In genomic region chr12:25094621-25095521, GRCm38 (mm10) we compare ENCODE assay signal across 8 mouse cellular contexts. TPM values are rescaled to one million over a fixed set of nuclear protein-coding genes. Genes with fewer than 3 reads are reported as not detected.
DNase-seq lines count a peak whose midpoint lies in the region; ATAC-seq and TF ChIP-seq lines count a peak whose summit lies in the region.

No protein-coding gene starts in this region.

- in situ Hi-C loops in CH12.LX (cut with MboI; ENCODE audit: low pct_ligation_motif_present, low pct_unique_long_range_greater_than_20kb, low sequenced_read_pairs): loop anchor here (5.0 to 25.0 kb wide), 6 partner anchors 112 to 1192 kb away; no protein-coding TSS in a partner anchor

- H3K4me2 ChIP-seq in CH12.LX (ENCODE audit: insufficient read depth, low read depth, poor library complexity, severe bottlenecking): peak overlapping the region; percentile 64
- peak overlapping the region; percentile 55 for H3K4me2 ChIP-seq in embryonic facial prominence, embryonic 11.5 days (ENCODE audit: low read depth, low read length)
- peak overlapping the region; percentile 99 for H3K4me2 ChIP-seq in midbrain, postnatal 0 days (ENCODE audit: low read depth, low read length, poor library complexity, severe bottlenecking)

- TF ChIP-seq RAD21 in CH12.LX (IDR thresholded peaks at IDR 0.05; ENCODE audit: low read depth, low read length): no peak; the same call in none of the 2 replicates

- no peak for TF ChIP-seq EP300 in CH12.LX (IDR thresholded peaks at IDR 0.05; ENCODE audit: low read length)

- peak overlapping the region; percentile 46; the same call in 1 of the 2 replicates for H3K9ac ChIP-seq in CH12.LX (ENCODE audit: insufficient read depth, low read depth)
- H3K9ac ChIP-seq in embryonic facial prominence, embryonic 11.5 days (replicated peaks; ENCODE audit: low read length): peak overlapping the region; percentile 72
- H3K9ac ChIP-seq in midbrain, postnatal 0 days (replicated peaks; ENCODE audit: low read length, poor library complexity, severe bottlenecking): peak overlapping the region; percentile 66

- ATAC-seq in embryonic facial prominence, embryonic 11.5 days (replicated peaks; ENCODE audit: insufficient number of reproducible peaks, low FRiP score, low TSS enrichment, low read depth): no peak
- ATAC-seq in midbrain, postnatal 0 days (ENCODE audit: low FRiP score): no peak
- no peak for ATAC-seq in inflammation-experienced regulatory T-cells, adult 6 months

- under 1% methylated on average over 22 of the region's 22 CpGs for WGBS in embryonic facial prominence, embryonic 11.5 days
- under 1% methylated on average over 22 of the region's 22 CpGs for WGBS in limb, embryonic 10.5 days
- under 1% methylated on average over 22 of the region's 22 CpGs for WGBS in midbrain, postnatal 0 days

- no peaks in the 10 kb centered on the region for H3K9me3 ChIP-seq in CH12.LX (replicated peaks; ENCODE audit: low read length)
- H3K9me3 ChIP-seq in embryonic facial prominence, embryonic 11.5 days (replicated peaks; ENCODE audit: control insufficient read depth, low read length): no peaks in the 10 kb centered on the region
- H3K9me3 ChIP-seq in limb, embryonic 10.5 days (replicated peaks): no peaks in the 10 kb centered on the region
- H3K9me3 ChIP-seq in midbrain, postnatal 0 days (ENCODE audit: low read length): no peaks in the 10 kb centered on the region

- no peak for TF ChIP-seq POLR2A in CH12.LX (IDR thresholded peaks at IDR 0.05; ENCODE audit: low read depth, low read length)

- peak; percentile 45 for TF ChIP-seq CTCF in layer of hippocampus, adult 2 months (conservative IDR thresholded peaks at IDR 0.05)
- no peak; a peak in 1 of 4 replicates for TF ChIP-seq CTCF in CH12.LX (conservative IDR thresholded peaks at IDR 0.05 in 1 of 2, IDR thresholded peaks at IDR 0.05 in 1 of 2; ENCODE audit: low read depth in 2 of 2, low read length in 2 of 2)
- peak; percentile 44 for TF ChIP-seq CTCF in midbrain, postnatal 0 days (IDR thresholded peaks at IDR 0.05)

- peak overlapping the region; percentile 88 for H3K27ac ChIP-seq in layer of hippocampus, adult 2 months
- no peak overlapping the region for H3K27ac ChIP-seq in CH12.LX (ENCODE audit: insufficient read depth, low read depth)
- peak overlapping the region; percentile 81 for H3K27ac ChIP-seq in embryonic facial prominence, embryonic 11.5 days (replicated peaks; ENCODE audit: low read depth, low read length)
- peak overlapping the region; percentile 99 for H3K27ac ChIP-seq in limb, embryonic 10.5 days
- peak overlapping the region; percentile 55; the same call in 1 of the 2 replicates for H3K27ac ChIP-seq in midbrain, postnatal 0 days (ENCODE audit: low read depth, low read length)

- peaks cover 26% of the 10 kb centered on the region for H3K27me3 ChIP-seq in CH12.LX (replicated peaks)
- no peaks in the 10 kb centered on the region for H3K27me3 ChIP-seq in embryonic facial prominence, embryonic 11.5 days (ENCODE audit: control insufficient read depth, insufficient read depth, low read length)
- no peaks in the 10 kb centered on the region for H3K27me3 ChIP-seq in limb, embryonic 10.5 days (ENCODE audit: low read depth, poor library complexity, severe bottlenecking)
- no peaks in the 10 kb centered on the region for H3K27me3 ChIP-seq in midbrain, postnatal 0 days (ENCODE audit: insufficient read depth, low read length)

- H3K36me3 ChIP-seq in CH12.LX (replicated peaks in 1 of 2; ENCODE audit: control insufficient read depth in 1 of 2, insufficient read depth in 1 of 2, low read length in 1 of 2): no peaks in the 10 kb centered on the region
- H3K36me3 ChIP-seq in embryonic facial prominence, embryonic 11.5 days (replicated peaks; ENCODE audit: control insufficient read depth, insufficient read depth, low read depth, low read length): no peaks in the 10 kb centered on the region
- 0 out of 2 replicates have a peak, but pooled peaks cover 3% of the 10 kb centered on the region for H3K36me3 ChIP-seq in limb, embryonic 10.5 days
- no peaks in the 10 kb centered on the region for H3K36me3 ChIP-seq in midbrain, postnatal 0 days (ENCODE audit: insufficient read depth, low read length)

- peak overlapping the region; percentile 92 for H3K4me3 ChIP-seq in layer of hippocampus, adult 2 months
- peak overlapping the region; percentile 63 to 90 (median 74) for H3K4me3 ChIP-seq in CH12.LX (replicated peaks in 1 of 3; ENCODE audit: low read depth in 2 of 3, low read length in 2 of 3, poor library complexity in 1 of 3)
- H3K4me3 ChIP-seq in embryonic facial prominence, embryonic 11.5 days (ENCODE audit: low read depth, low read length): peak overlapping the region; percentile 87
- H3K4me3 ChIP-seq in limb, embryonic 10.5 days: peak overlapping the region; percentile 79
- peak overlapping the region; percentile 71 for H3K4me3 ChIP-seq in midbrain, postnatal 0 days (ENCODE audit: low read depth, low read length)

- H3K79me2 ChIP-seq in CH12.LX (replicated peaks; ENCODE audit: control insufficient read depth, extremely low read depth, insufficient read depth, poor library complexity, severe bottlenecking): no peaks in the 10 kb centered on the region

- dilution Hi-C loops in CH12.LX (cut with MboI; ENCODE audit: extremely low pct_ligation_motif_present, extremely low pct_unique_long_range_greater_than_20kb, low sequenced_read_pairs): no loop called here

- peak in 1 of 2 experiments; percentile 10 for DNase-seq in layer of hippocampus, adult 2 months (ENCODE audit: low spot score in 2 of 2)
- DNase-seq in layer of hippocampus, postnatal 36 days: no peak
- peak; percentile 26 for DNase-seq in CH12.LX (ENCODE audit: extremely low read depth)
- peak; percentile 78 for DNase-seq in embryonic facial prominence, embryonic 11.5 days (ENCODE audit: low spot score)
- DNase-seq in heart, postnatal 14 days: peak; percentile 13 to 31
- peak; percentile 62 for DNase-seq in limb, embryonic 10.5 days (ENCODE audit: low spot score)
- peak; percentile 46 for DNase-seq in midbrain, postnatal 0 days (ENCODE audit: low spot score)

- peaks cover 15 to 40% of the 10 kb centered on the region in 2 experiments for H3K4me1 ChIP-seq in CH12.LX (ENCODE audit: control insufficient read depth in 1 of 2, insufficient read depth in 2 of 2)
- H3K4me1 ChIP-seq in embryonic facial prominence, embryonic 11.5 days (ENCODE audit: control insufficient read depth, insufficient read depth, low read length): no peaks in the 10 kb centered on the region; the same call in 1 of the 2 replicates
- peaks cover 57% of the 10 kb centered on the region for H3K4me1 ChIP-seq in limb, embryonic 10.5 days
- peaks cover 8% of the 10 kb centered on the region; the same call in 1 of the 2 replicates for H3K4me1 ChIP-seq in midbrain, postnatal 0 days (ENCODE audit: insufficient read depth, low read length)

- intact Hi-C loops in heart, postnatal 14 days (cut with DNase I): loop anchor here (5.0 to 10.0 kb wide), 8 partner anchors 67 to 1182 kb away; no protein-coding TSS in a partner anchor

TF ChIP-seq in CH12.LX, 34 proteins besides CTCF, POLR2A, EP300 and RAD21:
- TF ChIP-seq SMC3 (IDR thresholded peaks at IDR 0.05; ENCODE audit: low read depth, low read length) (peak; percentile 28; the same call in 1 of the 2 replicates), ZNF384 (IDR thresholded peaks at IDR 0.05; ENCODE audit: low read depth, low read length) (0 out of 2 replicates have a peak, but pooled peaks have one; percentile 37), ETS1 (conservative IDR thresholded peaks at IDR 0.05; ENCODE audit: low read depth, low read length) (no peak), ZKSCAN1 (IDR thresholded peaks at IDR 0.05; ENCODE audit: borderline replicate concordance, low read depth, low read length) (no peak), TCF12 (IDR thresholded peaks at IDR 0.05; ENCODE audit: low read depth, low read length) (no peak), TBP (conservative IDR thresholded peaks at IDR 0.05; ENCODE audit: low read depth, low read length) (no peak), MAFK (IDR thresholded peaks at IDR 0.05; ENCODE audit: insufficient replicate concordance, low read length) (no peak), CHD1 (IDR thresholded peaks at IDR 0.05; ENCODE audit: low read depth, low read length) (peak; percentile 51; the same call in 1 of the 2 replicates), SIN3A (IDR thresholded peaks at IDR 0.05; ENCODE audit: low read length) (peak; percentile 37; the same call in 1 of the 2 replicates), RCOR1 (conservative IDR thresholded peaks at IDR 0.05; ENCODE audit: low read depth, low read length) (no peak), NRF1 (IDR thresholded peaks at IDR 0.05; ENCODE audit: low read depth, low read length) (no peak), IRF4 (IDR thresholded peaks at IDR 0.05; ENCODE audit: low read depth, low read length) (peak; percentile 2; the same call in 1 of the 2 replicates), UBTF (IDR thresholded peaks at IDR 0.05; ENCODE audit: low read depth, low read length) (no peak), MYC (IDR thresholded peaks at IDR 0.05; ENCODE audit: low read depth, low read length) (no peak), POLR2AphosphoS2 (IDR thresholded peaks at IDR 0.05; ENCODE audit: low read depth, low read length) (no peak), JUND (conservative IDR thresholded peaks at IDR 0.05; ENCODE audit: low read depth, low read length) (no peak)
TF ChIP-seq in CH12.LX: peak in this region for 5.

RNA-seq across cellular contexts. Expression of gene Id2, which starts 2.1 kb away (rescaled TPM):
- 10 to 100 TPM; 97.6 to 98.3 TPM for total RNA-seq in layer of hippocampus, adult 2 months (2021)
- total RNA-seq in layer of hippocampus, postnatal 36 days (2021): 100 to 1,000 TPM in 1 of 2 experiments, 10 to 100 TPM in 1; 94.5 to 109 TPM
- 11.5 and 12.4 TPM in 2 replicates for total RNA-seq in CH12.LX (2012; rRNA removed)
- total RNA-seq in CH12.LX (2014; rRNA removed): 38.0 and 42.9 TPM in 2 replicates
- 13.7 and 14.2 TPM in 2 replicates for polyA plus RNA-seq in CH12.LX (2012; ENCODE audit: insufficient read length, low read depth)
- polyA plus RNA-seq in embryonic facial prominence, embryonic 11.5 days (2014; fragmentation: Nextera tagmentation; extraction: Ambion mirVana): 583 and 606 TPM in 2 replicates
- total RNA-seq in heart, postnatal 14 days (2021): 10 to 100 TPM; 13.6 to 14.6 TPM
- polyA plus RNA-seq in limb, embryonic 10.5 days (2016; fragmentation: Nextera tagmentation; extraction: Ambion mirVana): 273 and 313 TPM in 2 replicates
- 113 and 146 TPM in 2 replicates for total RNA-seq in midbrain, postnatal 0 days (2014; rRNA removed)
- 200 and 208 TPM in 2 replicates for polyA plus RNA-seq in midbrain, postnatal 0 days (2015; fragmentation: Nextera tagmentation; extraction: Ambion mirVana)
- 1,000 to 10,000 TPM in 1 of 3 experiments, 100 to 1,000 TPM in 2; 414 to 1,496 (median 414) TPM for polyA plus RNA-seq in inflammation-experienced regulatory T-cells, adult 6 months (2017; shearing (Covaris generic))

Comparison
In these comparisons a context has a peak if more than half of its experiments do, and no peak if none do; other contexts are left out.
1. DNase-seq: peak in CH12.LX (single experiment), embryonic facial prominence, embryonic 11.5 days (single experiment), heart, postnatal 14 days (2 of 2), limb, embryonic 10.5 days (single experiment) and midbrain, postnatal 0 days (single experiment); none in layer of hippocampus, postnatal 36 days (0 of 2).
2. CTCF ChIP-seq: peak in layer of hippocampus, adult 2 months (single experiment) and midbrain, postnatal 0 days (single experiment); none in CH12.LX (0 of 2).
3. Peak in every context shown above with its lines, with median percentiles within 50 percentile points of each other: H3K4me3 ChIP-seq, H3K4me2 ChIP-seq and H3K9ac ChIP-seq.